Mouse (Mus musculus) bone marrow macrophage, adult 2 months (primary cell): ENCODE measurements around the gene Rps6kc1. TPM values are rescaled to one million over a fixed set of nuclear protein-coding genes. Genes with fewer than 3 reads are reported as not detected.

Experiments
- H3K27ac ChIP-seq: 2 replicates; pipeline ENCODE4 v1.5.1; 2012; ENCODE audit warnings: low read depth, low read length; ENCODE audit not compliant: insufficient read depth
- H3K4me1 ChIP-seq: 2 replicates; pipeline ENCODE4 v1.6.1; 2012; ENCODE audit warnings: low read length; ENCODE audit not compliant: control insufficient read depth, insufficient read depth
- H3K4me3 ChIP-seq: 2 replicates; pipeline ENCODE4 v1.5.1; 2012; ENCODE audit warnings: mild to moderate bottlenecking, low read length, moderate library complexity; ENCODE audit not compliant: insufficient read depth
- CTCF ChIP-seq: IDR thresholded peaks from 2 replicates; pipeline ENCODE4 v1.5.1; 2012; ENCODE audit warnings: low read depth, mild to moderate bottlenecking, low read length, moderate library complexity
- POLR2A ChIP-seq: IDR thresholded peaks from 2 replicates; pipeline ENCODE4 v1.6.1; 2012; ENCODE audit warnings: mild to moderate bottlenecking, low read depth, low read length, borderline replicate concordance
- polyA plus RNA-seq: library from polyadenylated mRNA; stranded (reverse); fragments of >200 nt; gene quantifications from 2 replicates; pipeline ENCODE4 v1.2.4, GENCODE M21; 2012; ENCODE audit not compliant: missing spikeins, insufficient read depth, insufficient read length

The Rps6kc1 gene
- polyA plus RNA-seq, 1 experiment = 16.6 TPM

GRCm38 (mm10) chr1:190653989-190654693 lies 257.4 kb downstream of the Rps6kc1 start:
- H3K4me3 ChIP-seq = no peak overlapping the region
- no peak overlapping the region for H3K27ac ChIP-seq
- no peaks in the 10 kb centered on the region for H3K4me1 ChIP-seq
- no peak for TF ChIP-seq CTCF
- no peak for TF ChIP-seq POLR2A

- no peak overlapping the region for H3K27ac ChIP-seq
- H3K4me1 ChIP-seq = no peaks in the 10 kb centered on the region
- TF ChIP-seq POLR2A = no peak
- no peak for TF ChIP-seq CTCF
- H3K4me3 ChIP-seq = no peak overlapping the region
Measured at GRCm38 (mm10) chr1:190653081-190653480, 258.5 kb downstream of the Rps6kc1 start.

Other genes starting within 250 kb of the Rps6kc1 start
- gene Angel2, start 13.3 kb upstream of the Rps6kc1 start, polyA plus RNA-seq = 40.7 and 41.7 TPM in 2 replicates
- gene Vash2, start 67.5 kb upstream of the Rps6kc1 start, polyA plus RNA-seq = 0.28 and 0.33 TPM in 2 replicates
- 30.3 and 33.8 TPM in 2 replicates for gene Flvcr1, start 114.4 kb upstream of the Rps6kc1 start, polyA plus RNA-seq
- not detected in 2 replicates for gene Spata45, start 124.9 kb upstream of the Rps6kc1 start, polyA plus RNA-seq
- gene Tatdn3, start 151.2 kb upstream of the Rps6kc1 start, polyA plus RNA-seq = 19.0 and 19.1 TPM in 2 replicates
- 7.7 and 9.5 TPM in 2 replicates for gene Nsl1, start 151.2 kb upstream of the Rps6kc1 start, polyA plus RNA-seq
- 5.6 and 7.0 TPM in 2 replicates for gene Batf3, start 186.1 kb upstream of the Rps6kc1 start, polyA plus RNA-seq